Comparison of ENCODE assay signal across 9 mouse cellular contexts in the genomic region with DNA sequence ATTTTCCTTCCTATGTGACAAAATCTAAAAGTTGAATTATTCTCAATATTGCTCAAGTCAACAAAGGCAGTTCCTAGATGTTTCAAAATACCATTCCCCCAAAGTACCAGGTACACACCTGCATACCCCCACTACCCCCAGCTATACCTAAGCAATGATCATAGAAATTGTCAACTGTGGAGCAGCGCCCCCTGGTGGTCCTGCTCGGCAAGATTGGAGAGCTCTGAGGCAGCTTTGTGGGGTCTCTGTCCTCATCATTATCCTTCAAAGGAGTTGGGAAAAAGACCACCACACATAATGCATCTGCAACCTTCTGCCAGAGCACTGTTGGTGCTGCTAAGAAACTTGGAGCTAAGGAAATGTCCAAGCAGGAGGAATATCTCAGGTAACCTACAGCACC. TPM values are rescaled to one million over a fixed set of nuclear protein-coding genes. Genes with fewer than 3 reads are reported as not detected.
DNase-seq lines count a peak whose midpoint lies in the region; ATAC-seq and TF ChIP-seq lines count a peak whose summit lies in the region.
"Had no signal": no experiment of that assay in that cellular context is flagged by ENCODE, and none has a peak within 500 bp of the region (broad histone marks: within the 10 kb centered on the region; RNA-seq: fewer than 3 reads in every experiment).

No protein-coding gene starts in this region.

- 4% methylated on average over 2 of the region's 2 CpGs for WGBS in intestine, postnatal 0 days
- 5% methylated on average over 2 of the region's 2 CpGs for WGBS in intestine, embryonic 15.5 days
- WGBS in neural tube, embryonic 14.5 days: 2% methylated on average over 2 of the region's 2 CpGs

- no peak overlapping the region for H3K4me2 ChIP-seq in intestine, postnatal 0 days (replicated peaks; ENCODE audit: low read depth)
- no peak overlapping the region for H3K4me2 ChIP-seq in intestine, embryonic 15.5 days (replicated peaks)
- H3K4me2 ChIP-seq in neural tube, embryonic 14.5 days (ENCODE audit: low read depth, low read length): no peak overlapping the region
- H3K4me2 ChIP-seq: liver, embryonic 15.5 days had no signal

- no peak overlapping the region for H3K27ac ChIP-seq in intestine, postnatal 0 days (ENCODE audit: low read depth, low read length)
- H3K27ac ChIP-seq in intestine, embryonic 15.5 days: no peak overlapping the region
- H3K27ac ChIP-seq in neural tube, embryonic 14.5 days (ENCODE audit: low read depth, low read length): no peak overlapping the region
- H3K27ac ChIP-seq: liver, embryonic 15.5 days had no signal

- no peaks in the 10 kb centered on the region for H3K27me3 ChIP-seq in intestine, postnatal 0 days (replicated peaks; ENCODE audit: control insufficient read depth, insufficient read depth, low read length)
- H3K27me3 ChIP-seq in intestine, embryonic 15.5 days (replicated peaks): no peaks in the 10 kb centered on the region
- no peaks in the 10 kb centered on the region for H3K27me3 ChIP-seq in neural tube, embryonic 14.5 days (ENCODE audit: control insufficient read depth, insufficient read depth, low read length)
- H3K27me3 ChIP-seq: liver, embryonic 15.5 days had no signal

- H3K36me3 ChIP-seq in intestine, postnatal 0 days (ENCODE audit: control insufficient read depth, insufficient read depth): no peaks in the 10 kb centered on the region
- H3K36me3 ChIP-seq in intestine, embryonic 15.5 days: no peaks in the 10 kb centered on the region
- H3K36me3 ChIP-seq in neural tube, embryonic 14.5 days (ENCODE audit: control insufficient read depth, insufficient read depth, low read length): no peaks in the 10 kb centered on the region
- H3K36me3 ChIP-seq: liver, embryonic 15.5 days had no signal

- TF ChIP-seq CTCF in intestine, postnatal 0 days (IDR thresholded peaks at IDR 0.05; ENCODE audit: low read depth): peak; percentile 90

- no peak overlapping the region for H3K9ac ChIP-seq in intestine, postnatal 0 days (ENCODE audit: low read depth, low read length)
- H3K9ac ChIP-seq in intestine, embryonic 15.5 days: no peak overlapping the region
- H3K9ac ChIP-seq in neural tube, embryonic 14.5 days (replicated peaks; ENCODE audit: low read depth, low read length): no peak overlapping the region
- H3K9ac ChIP-seq: liver, embryonic 15.5 days had no signal

- H3K9me3 ChIP-seq in intestine, postnatal 0 days (ENCODE audit: control insufficient read depth): no peaks in the 10 kb centered on the region
- no peaks in the 10 kb centered on the region for H3K9me3 ChIP-seq in intestine, embryonic 15.5 days
- no peaks in the 10 kb centered on the region for H3K9me3 ChIP-seq in neural tube, embryonic 14.5 days (ENCODE audit: control insufficient read depth, low read length)
- H3K9me3 ChIP-seq: liver, embryonic 15.5 days had no signal

- no peak for ATAC-seq in intestine, postnatal 0 days
- ATAC-seq in intestine, embryonic 15.5 days: no peak
- ATAC-seq in neural tube, embryonic 14.5 days (ENCODE audit: low read depth): peak; percentile 60; the same call in 1 of the 2 replicates
- no peak for ATAC-seq in activated CD4-positive, CD25-positive, alpha-beta regulatory T cell, adult 4 months

- DNase-seq in CD4-positive, CD25-positive, alpha-beta regulatory T cell, adult 2 months (ENCODE audit: low read depth, low spot score): peak; percentile 65
- DNase-seq in ZHBTc4 (ENCODE audit: low read depth, low spot score): peak; percentile 49
- DNase-seq in embryo, embryonic 9.5 days (ENCODE audit: extremely low spot score): peak; percentile 61
- peak; percentile 6 for DNase-seq in layer of hippocampus, adult 9-10 months (ENCODE audit: low spot score)

- no peak overlapping the region for H3K4me3 ChIP-seq in intestine, postnatal 0 days (ENCODE audit: low read depth, low read length)
- no peak overlapping the region for H3K4me3 ChIP-seq in intestine, embryonic 15.5 days (replicated peaks)
- H3K4me3 ChIP-seq in neural tube, embryonic 14.5 days (ENCODE audit: low read depth, low read length): no peak overlapping the region
- H3K4me3 ChIP-seq: liver, embryonic 15.5 days had no signal

- peaks cover 7% of the 10 kb centered on the region; the same call in 1 of the 2 replicates for H3K4me1 ChIP-seq in intestine, postnatal 0 days (replicated peaks; ENCODE audit: control insufficient read depth, insufficient read depth, low read length)
- H3K4me1 ChIP-seq in intestine, embryonic 15.5 days (replicated peaks): peaks cover 15% of the 10 kb centered on the region; the same call in 1 of the 2 replicates
- H3K4me1 ChIP-seq in neural tube, embryonic 14.5 days (ENCODE audit: control insufficient read depth, insufficient read depth, low read length): no peaks in the 10 kb centered on the region
- H3K4me1 ChIP-seq: liver, embryonic 15.5 days had no signal

RNA-seq across cellular contexts. Expression of a gene that starts 46.4 kb away (rescaled TPM):
- polyA plus RNA-seq in intestine, postnatal 0 days (2015; fragmentation: Nextera tagmentation; extraction: Ambion mirVana): 2.5 and 3.4 TPM in 2 replicates
- 5.1 and 5.7 TPM in 2 replicates for polyA plus RNA-seq in intestine, embryonic 15.5 days (2015; fragmentation: Nextera tagmentation; extraction: Ambion mirVana)
- polyA plus RNA-seq in neural tube, embryonic 14.5 days (2014; fragmentation: Nextera tagmentation; extraction: Ambion mirVana): 1.3 and 1.8 TPM in 2 replicates
- polyA plus RNA-seq in activated CD4-positive, CD25-positive, alpha-beta regulatory T cell, adult 4 months (2017; shearing (Covaris generic)): under 1 TPM in 1 of 2 experiments, not detected in 1; 0.12 TPM

RNA-seq across cellular contexts. Expression of a gene that starts 56.5 kb away (rescaled TPM):
- 11.7 and 12.1 TPM in 2 replicates for polyA plus RNA-seq in intestine, postnatal 0 days (2015; fragmentation: Nextera tagmentation; extraction: Ambion mirVana)
- polyA plus RNA-seq in intestine, embryonic 15.5 days (2015; fragmentation: Nextera tagmentation; extraction: Ambion mirVana): 37.6 and 39.6 TPM in 2 replicates
- 28.7 and 32.9 TPM in 2 replicates for polyA plus RNA-seq in neural tube, embryonic 14.5 days (2014; fragmentation: Nextera tagmentation; extraction: Ambion mirVana)
- polyA plus RNA-seq in activated CD4-positive, CD25-positive, alpha-beta regulatory T cell, adult 4 months (2017; shearing (Covaris generic)): 1 to 10 TPM; 3.3 to 3.6 TPM

Comparison
In these comparisons a context has a peak if more than half of its experiments do, and no peak if none do; other contexts are left out.
1. DNase-seq: peak in every context shown above with its lines; median percentile 65 in CD4-positive, CD25-positive, alpha-beta regulatory T cell, adult 2 months; 61 in embryo, embryonic 9.5 days; 49 in ZHBTc4; 6 in layer of hippocampus, adult 9-10 months.